Mouse (Mus musculus) effector memory CD4-positive, alpha-beta T cell, adult 5 months (primary cell): Measurements from ENCODE around the gene Elovl3. TPM values are rescaled to one million over a fixed set of nuclear protein-coding genes. Genes with fewer than 3 reads are reported as not detected.

Experiments
- polyA plus RNA-seq: library from polyadenylated mRNA; unstranded; fragments of 100-300 nt; shearing (Covaris generic); gene quantifications from one replicate; pipeline ENCODE4 v1.2.1, GENCODE M21; 2017

The Elovl3 gene
- polyA plus RNA-seq, result not detected

DNA sequence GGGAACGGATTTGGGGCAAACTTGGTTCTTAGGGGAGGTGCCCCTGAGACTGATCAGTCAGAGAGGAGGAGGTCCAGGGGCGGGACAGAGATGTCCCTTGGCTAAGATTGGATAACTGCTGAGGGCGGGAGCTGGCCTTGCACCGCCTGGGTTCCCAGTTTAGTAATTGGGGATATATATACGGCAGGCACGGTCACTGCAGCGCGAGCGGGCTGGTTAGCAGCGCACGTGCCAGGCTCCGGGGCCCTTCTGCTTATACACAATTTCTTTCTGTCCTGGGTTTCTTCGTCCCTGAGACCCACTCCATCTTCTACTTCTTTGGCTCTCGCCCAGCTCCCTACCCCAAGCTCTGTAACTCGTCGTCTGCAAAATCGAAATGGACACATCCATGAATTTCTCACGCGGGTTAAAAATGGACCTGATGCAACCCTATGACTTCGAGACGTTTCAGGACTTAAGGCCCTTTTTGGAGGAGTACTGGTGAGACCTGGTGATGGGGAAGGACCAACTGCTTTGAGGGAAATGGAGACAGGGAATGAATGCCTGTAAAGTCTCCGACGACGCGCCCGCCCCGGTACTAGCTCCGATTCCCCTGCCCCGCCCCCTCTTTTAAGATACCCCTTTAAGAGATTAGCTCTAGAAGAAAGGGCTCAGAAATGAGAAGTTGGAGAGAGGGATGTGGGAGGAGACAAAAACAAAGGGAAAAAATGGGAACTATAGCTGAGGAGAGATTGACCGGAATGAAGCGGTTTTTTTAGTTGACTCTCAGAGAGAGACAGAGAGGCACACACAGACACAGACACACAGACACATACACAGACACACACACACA is at the start of gene Elovl3:
Gene Elovl3 (plus strand): TSS at position 204 of the 832 bp plus-strand sequence.

DNA sequence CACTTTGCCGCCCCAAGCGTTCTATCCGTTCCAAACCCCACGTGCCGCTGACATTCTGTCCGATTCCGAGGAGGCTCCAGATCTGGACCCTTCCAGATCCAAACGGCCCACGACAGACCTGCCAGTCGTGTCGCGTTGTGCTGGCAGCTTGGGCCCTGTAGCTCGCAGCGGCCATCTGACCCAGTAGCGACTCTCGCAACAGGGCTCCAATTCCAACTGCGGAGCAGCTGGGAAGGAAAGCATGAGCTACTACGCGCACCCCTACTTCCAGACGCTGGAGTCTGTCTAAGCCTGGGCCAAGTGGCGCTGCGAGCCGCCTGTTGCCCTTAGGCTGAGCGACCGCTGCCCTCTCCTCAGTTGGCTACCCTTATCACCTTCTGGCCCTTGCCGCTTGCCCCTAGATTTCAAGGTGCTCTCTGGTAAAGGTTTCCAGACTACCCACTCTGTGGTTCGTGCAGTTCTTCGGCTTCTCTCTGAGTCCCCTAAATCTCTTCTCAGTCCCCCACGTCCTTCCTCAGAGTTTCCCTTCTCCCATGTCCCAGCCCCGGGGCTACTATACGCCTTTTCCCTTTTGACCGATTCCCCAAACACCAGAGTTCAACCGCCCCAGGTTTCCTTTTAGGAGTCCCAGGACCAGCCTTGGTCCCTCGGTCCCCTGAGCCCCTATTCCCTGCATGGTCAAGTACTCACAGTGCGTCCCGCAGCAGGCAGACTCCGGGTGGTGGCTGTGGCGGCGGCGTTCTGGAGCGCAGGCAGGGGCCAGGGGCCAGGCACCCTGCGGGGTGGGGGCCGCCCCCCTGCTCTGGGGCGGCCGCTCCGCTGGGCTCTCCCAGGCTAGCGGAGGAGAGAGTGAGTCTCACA is 16.0 kb downstream of the Elovl3 start, which contains the start of gene Pitx3:
Gene Pitx3 (minus strand): TSS at position 816 of the 861 bp plus-strand sequence.

DNA sequence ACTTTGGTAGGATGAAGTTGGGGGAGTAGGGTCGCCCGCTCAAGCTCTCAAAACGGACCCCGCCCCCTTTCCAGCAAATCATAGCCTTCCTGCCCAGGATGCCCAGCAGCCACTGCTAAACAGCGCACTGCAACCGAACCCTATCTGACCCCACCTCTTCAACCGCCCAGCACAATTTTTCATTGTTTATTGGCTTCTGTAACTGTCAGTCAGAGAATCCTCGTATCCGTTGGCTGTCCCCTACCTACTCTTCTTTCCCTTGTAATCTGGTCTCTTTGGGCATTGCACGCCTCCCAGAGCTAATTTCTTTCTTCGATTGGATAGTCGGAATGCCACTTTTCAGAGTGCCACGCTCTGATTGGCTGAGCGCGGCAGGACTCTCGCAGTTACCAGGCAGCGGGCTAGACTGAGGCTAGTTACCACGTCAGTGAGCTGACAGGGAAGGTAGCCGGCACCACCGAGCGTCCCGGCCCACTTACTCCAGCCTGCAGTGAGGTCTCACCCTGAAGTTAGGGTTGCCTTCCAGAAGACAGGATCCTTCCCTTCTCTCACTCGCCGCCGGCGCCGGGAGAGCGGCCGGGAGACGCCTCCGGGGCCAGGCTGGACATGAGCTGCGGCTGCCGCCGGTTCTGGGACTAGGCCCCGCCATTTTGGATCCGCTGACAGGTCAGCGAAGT is 20.6 kb downstream of the Elovl3 start, which contains the start of gene Gbf1:
Gene Gbf1 (plus strand): TSS at position 383 of the 677 bp plus-strand sequence.

Other genes starting within 250 kb of the Elovl3 start
- gene Armh3, start 133.4 kb upstream of the Elovl3 start, polyA plus RNA-seq, result 10.6 TPM
- 6.8 TPM for gene Hps6, start 128.4 kb upstream of the Elovl3 start, polyA plus RNA-seq
- gene Pprc1, start 87.0 kb upstream of the Elovl3 start, polyA plus RNA-seq, result 58.1 TPM
- 259 TPM for gene Ldb1, start 86.7 kb upstream of the Elovl3 start, polyA plus RNA-seq
- gene Nolc1, start 56.0 kb upstream of the Elovl3 start, polyA plus RNA-seq, result 96.5 TPM
- gene Pitx3, start 16.4 kb downstream of the Elovl3 start, polyA plus RNA-seq, result not detected
- gene Gbf1, start 20.6 kb downstream of the Elovl3 start, polyA plus RNA-seq, result 67.5 TPM
- 249 TPM for gene Nfkb2, start 172.4 kb downstream of the Elovl3 start, polyA plus RNA-seq
- gene Psd, start 195.3 kb downstream of the Elovl3 start, polyA plus RNA-seq, result 8.8 TPM
- gene Fbxl15, start 196.3 kb downstream of the Elovl3 start, polyA plus RNA-seq, result 10.5 TPM
- 16.6 TPM for gene Cuedc2, start 206.8 kb downstream of the Elovl3 start, polyA plus RNA-seq
- gene Mfsd13a, start 209.2 kb downstream of the Elovl3 start, polyA plus RNA-seq, result 12.0 TPM
- gene 2310034G01Rik, start 218.4 kb downstream of the Elovl3 start, polyA plus RNA-seq, result not detected